Mouse (Mus musculus) ES-E14 (cell line): ENCODE measurements around the gene Hsd17b14.
A peak's percentile ranks its signal among the peaks of the same experiment; 100 is the strongest.

ENCODE experiments used
- CHD2 ChIP-seq: IDR thresholded peaks from 2 replicates; pipeline ENCODE4 v1.6.1; 2014; ENCODE audit warnings: mild to moderate bottlenecking, low read depth, low read length, inconsistent platforms
- HCFC1 ChIP-seq: IDR thresholded peaks from 2 replicates; pipeline ENCODE4 v1.6.1; 2012; ENCODE audit warnings: low read length, inconsistent platforms, borderline replicate concordance; ENCODE audit not compliant: insufficient read depth
- ZC3H11A ChIP-seq: IDR thresholded peaks from 2 replicates; pipeline ENCODE4 v1.6.1; 2012; ENCODE audit warnings: low read depth, mild to moderate bottlenecking, inconsistent platforms, low read length, borderline replicate concordance
- ZNF384 ChIP-seq: IDR thresholded peaks from 2 replicates; pipeline ENCODE4 v1.6.1; 2012; ENCODE audit warnings: low read depth, low read length, inconsistent platforms

GRCm38 (mm10) chr7:45564811-45565210 is 10.1 kb downstream of the Hsd17b14 start:
- TF ChIP-seq ZC3H11A (no peak), ZNF384 (no peak), HCFC1 (no peak), CHD2 (peak; percentile 48; the same call in 1 of the 2 replicates)
